Mouse (Mus musculus) inflammation-experienced regulatory T-cells (primary cell): ENCODE measurements around the gene Ssr1. TPM values are rescaled to one million over a fixed set of nuclear protein-coding genes. Genes with fewer than 3 reads are reported as not detected.

Source experiments
- polyA plus RNA-seq, 2 experiments: library from polyadenylated mRNA; unstranded; fragments of 100-300 nt; shearing (Covaris generic); gene quantifications; one replicate each; pipeline ENCODE4 v1.2.1; 2017

The Ssr1 gene
- 10 to 100 TPM; 51.6 to 54.2 TPM for polyA plus RNA-seq

DNA sequence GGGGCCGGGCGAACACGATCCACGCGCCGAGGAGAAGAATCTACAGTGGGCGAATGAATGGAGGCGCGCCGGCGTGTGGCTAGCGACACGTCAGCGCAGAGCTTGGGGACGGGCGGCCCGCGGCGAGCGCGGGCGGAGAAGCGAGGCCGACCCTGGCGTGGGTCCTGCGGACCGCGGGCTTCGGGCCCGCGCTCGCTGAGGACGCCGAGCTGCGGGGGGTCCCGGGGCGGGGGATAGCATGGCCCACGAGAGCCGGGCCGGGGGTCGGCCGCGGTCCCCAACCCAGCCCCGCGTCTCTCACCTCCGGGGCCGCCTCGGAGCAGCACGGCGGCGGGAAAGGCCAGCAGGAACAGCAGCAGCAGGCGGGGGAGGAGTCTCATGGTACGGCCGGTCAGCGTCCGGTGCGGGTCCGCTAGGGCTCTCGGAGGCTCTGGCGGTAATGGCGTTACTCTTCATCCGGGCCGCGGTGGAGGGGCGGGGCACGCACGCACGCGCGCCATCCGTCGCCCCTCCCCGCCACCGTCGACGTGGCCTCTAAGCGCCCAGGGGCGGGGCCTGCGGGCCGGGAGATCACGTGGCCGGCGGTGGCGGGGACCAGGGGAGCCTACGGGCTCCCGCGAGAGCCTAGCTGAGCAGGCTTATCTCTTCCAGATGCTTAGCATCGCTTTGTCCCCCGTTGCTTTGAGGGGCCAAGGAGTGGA is at the start of gene Ssr1:
TSS of gene Ssr1 (minus strand) at position 514 of the 701 bp plus-strand sequence.

DNA sequence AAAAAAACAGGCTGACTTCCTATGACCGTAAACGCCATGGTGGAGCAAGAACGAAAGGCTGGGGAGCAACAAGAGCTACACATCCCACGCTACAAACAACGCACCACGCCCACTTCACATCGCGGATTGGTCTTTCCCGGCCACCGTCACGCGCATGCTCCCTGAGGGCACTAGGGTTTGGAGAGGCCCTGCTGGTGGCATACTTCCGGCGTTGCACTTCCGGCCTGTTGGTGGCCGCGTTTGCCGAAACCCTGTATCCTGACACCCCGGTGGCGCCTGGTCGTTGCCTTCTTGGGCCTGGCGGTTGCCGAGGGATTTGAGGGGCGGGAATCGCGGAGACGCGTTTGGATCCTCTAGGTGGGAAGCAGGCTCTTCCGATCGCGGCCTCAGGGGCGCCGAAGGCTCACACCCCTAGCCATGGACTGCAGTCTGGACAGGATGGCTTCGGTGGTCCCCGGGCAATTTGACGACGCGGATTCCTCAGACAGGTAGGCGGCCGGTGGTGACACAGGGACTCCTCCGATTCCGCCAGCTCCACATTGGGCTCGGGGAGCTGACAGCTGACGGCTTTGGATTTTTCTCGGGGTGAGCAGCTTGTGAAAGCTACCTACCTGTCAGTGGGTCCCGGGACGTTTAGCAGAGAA is 43.1 kb upstream of the Ssr1 start, which contains the start of gene Cage1:
TSS of gene Cage1 (minus strand) at position 26 of the 644 bp plus-strand sequence.

DNA sequence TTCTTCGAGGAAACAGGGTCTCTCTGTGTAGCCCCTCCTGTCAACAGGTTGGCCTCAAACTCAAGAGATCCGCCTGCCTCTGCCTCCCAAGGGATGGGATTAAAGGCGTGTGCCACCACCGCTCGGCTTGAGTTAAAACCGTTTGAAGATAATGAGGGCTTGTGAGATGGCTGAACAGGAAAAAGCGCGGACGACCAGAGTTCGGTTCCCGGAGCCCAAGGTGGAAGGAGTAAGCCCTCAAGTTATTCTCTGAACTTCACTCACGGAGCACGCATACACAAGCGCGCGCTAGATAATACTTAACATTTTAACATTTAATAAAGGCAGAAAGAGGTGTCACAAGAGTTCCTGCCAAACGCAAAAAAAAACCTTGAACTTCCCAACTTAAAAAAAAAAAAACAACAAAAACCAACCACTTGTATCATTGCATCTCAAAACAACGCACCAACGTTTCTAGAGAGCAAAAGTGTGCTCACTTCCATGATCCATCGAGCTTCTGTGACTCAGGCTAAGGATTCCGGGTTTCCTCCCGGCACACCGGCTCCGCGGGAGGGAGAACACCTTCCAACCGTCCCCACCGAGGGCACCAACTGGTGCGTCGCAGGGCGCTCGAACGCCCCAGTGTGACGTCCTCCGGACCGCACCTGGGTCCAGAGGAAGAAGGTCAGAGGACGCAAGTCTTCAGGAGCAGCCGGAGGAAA is 42.5 kb upstream of the Ssr1 start, which contains the start of gene Riok1:
TSS of gene Riok1 (plus strand) at position 653 of the 701 bp plus-strand sequence.

Other genes with a start within 250 kb of the Ssr1 start
- 10 to 100 TPM; 10.5 to 16.6 TPM for gene Rreb1, start 215.8 kb downstream of the Ssr1 start, polyA plus RNA-seq
- gene Riok1, start 42.8 kb upstream of the Ssr1 start, polyA plus RNA-seq: 10 to 100 TPM; 83.7 to 89.8 TPM
- 1 to 10 TPM; 1.1 to 1.6 TPM for gene Cage1, start 42.9 kb upstream of the Ssr1 start, polyA plus RNA-seq
- under 1 TPM; 0.13 to 0.40 TPM for gene Dsp, start 157.1 kb upstream of the Ssr1 start, polyA plus RNA-seq
- 10 to 100 TPM; 68.4 to 78.7 TPM for gene Snrnp48, start 210.7 kb upstream of the Ssr1 start, polyA plus RNA-seq